Mouse (Mus musculus) liver, postnatal 0 days (tissue): Measurements from ENCODE around the gene Il12rb1.

Source experiments
- CTCF ChIP-seq: sonication (generic); IDR thresholded peaks from 2 replicates; pipeline ENCODE4 v1.5.1; 2016; ENCODE audit warnings: antibody characterized with exemption, low read depth
- EP300 ChIP-seq: IDR thresholded peaks from 2 replicates; pipeline ENCODE4 v1.6.1; 2016; ENCODE audit warnings: antibody characterized with exemption, low read depth, mild to moderate bottlenecking

- no peak for TF ChIP-seq CTCF
- TF ChIP-seq EP300, result no peak
Observed at GRCm38 (mm10) chr8:70760350-70760749, 47.9 kb upstream of the Il12rb1 start.
